Comparison of ENCODE assay signal across 30 mouse cellular contexts in genomic region chr9:43465129-43465528, GRCm38 (mm10).
DNase-seq lines count a peak whose midpoint lies in the region; ATAC-seq lines count a peak whose summit lies in the region.
"Had no signal": no experiment of that assay in that cellular context is flagged by ENCODE, and none has a peak within 500 bp of the region (broad histone marks: within the 10 kb centered on the region; RNA-seq: fewer than 3 reads in every experiment).

No protein-coding gene starts in this region.

- no peaks in the 10 kb centered on the region for H3K36me3 ChIP-seq in kidney, embryonic 16.5 days (ENCODE audit: insufficient read depth, low read length)
- H3K36me3 ChIP-seq in midbrain, embryonic 11.5 days (ENCODE audit: control insufficient read depth, insufficient read depth, low read length), result no peaks in the 10 kb centered on the region
- no peaks in the 10 kb centered on the region for H3K36me3 ChIP-seq in midbrain, embryonic 15.5 days (replicated peaks)
- H3K36me3 ChIP-seq: embryonic facial prominence, embryonic 10.5 days; embryonic facial prominence, embryonic 15.5 days; G1E; hindbrain, embryonic 12.5 days; intestine, embryonic 15.5 days; limb, embryonic 10.5 days; limb, embryonic 15.5 days; neural tube, embryonic 15.5 days; stomach, embryonic 15.5 days had no signal

- DNase-seq in kidney, adult 11 months, result peak; percentile 91
- DNase-seq in midbrain, embryonic 11.5 days (ENCODE audit: low spot score, missing footprints), result peak; percentile 59
- peak; percentile 21 to 56 for DNase-seq in kidney, postnatal 4 days
- no peak for DNase-seq in layer of hippocampus, adult 9-11 months
- DNase-seq in right cerebral cortex, adult 2 months (ENCODE audit: low spot score in 2 of 2), result no peak
- DNase-seq: adrenal gland, adult 8-10 months; cerebellum, adult 2 months; cerebellum, postnatal 25 days; gastrocnemius, adult 2 months; gastrocnemius, postnatal 36 days; heart, postnatal 36 days; midbrain, embryonic 14.5 days; retina, postnatal 1 day; right cerebral cortex, postnatal 25 days; thymus, postnatal 14 days had no signal

- no peaks in the 10 kb centered on the region for H3K9me3 ChIP-seq in kidney, embryonic 16.5 days (ENCODE audit: low read length)
- no peaks in the 10 kb centered on the region for H3K9me3 ChIP-seq in midbrain, embryonic 11.5 days (ENCODE audit: control insufficient read depth, low read length)
- no peaks in the 10 kb centered on the region for H3K9me3 ChIP-seq in midbrain, embryonic 15.5 days
- H3K9me3 ChIP-seq: embryonic facial prominence, embryonic 10.5 days; embryonic facial prominence, embryonic 15.5 days; hindbrain, embryonic 12.5 days; intestine, embryonic 15.5 days; limb, embryonic 10.5 days; limb, embryonic 15.5 days; neural tube, embryonic 15.5 days; stomach, embryonic 15.5 days had no signal

- no peaks in the 10 kb centered on the region for H3K4me1 ChIP-seq in kidney, embryonic 16.5 days (ENCODE audit: insufficient read depth, low read length)
- H3K4me1 ChIP-seq in midbrain, embryonic 11.5 days (ENCODE audit: control insufficient read depth, insufficient read depth, low read length), result no peaks in the 10 kb centered on the region
- H3K4me1 ChIP-seq in midbrain, embryonic 15.5 days, result peaks cover 21% of the 10 kb centered on the region
- H3K4me1 ChIP-seq: limb, embryonic 15.5 days; stomach, embryonic 15.5 days had no signal

- H3K27ac ChIP-seq in kidney, embryonic 16.5 days (ENCODE audit: low read length), result no peak overlapping the region
- H3K27ac ChIP-seq in midbrain, embryonic 11.5 days (ENCODE audit: low read depth, low read length), result no peak overlapping the region
- H3K27ac ChIP-seq in midbrain, embryonic 15.5 days, result no peak overlapping the region
- H3K27ac ChIP-seq: embryonic facial prominence, embryonic 10.5 days; embryonic facial prominence, embryonic 15.5 days; gastrocnemius, adult 2 months; hindbrain, embryonic 12.5 days; hindbrain, postnatal 0 days; intestine, embryonic 15.5 days; limb, embryonic 10.5 days; limb, embryonic 15.5 days; macrophage; neural tube, embryonic 15.5 days; stomach, embryonic 15.5 days had no signal

- 50% methylated on average over 2 of the region's 2 CpGs for WGBS in kidney, embryonic 16.5 days
- 39% methylated on average over 2 of the region's 2 CpGs for WGBS in midbrain, embryonic 11.5 days
- 34% methylated on average over 2 of the region's 2 CpGs for whole genome bisulfite sequencing in midbrain, embryonic 15.5 days

- ATAC-seq in kidney, embryonic 16.5 days (ENCODE audit: low FRiP score, low TSS enrichment), result no peak
- ATAC-seq in midbrain, embryonic 11.5 days (ENCODE audit: low FRiP score), result no peak
- ATAC-seq in midbrain, embryonic 15.5 days (replicated peaks), result no peak
- ATAC-seq: forebrain, embryonic 14.5 days; hindbrain, postnatal 0 days; intestine, embryonic 15.5 days had no signal

- no peak overlapping the region for H3K9ac ChIP-seq in kidney, embryonic 16.5 days (replicated peaks; ENCODE audit: low read length)
- H3K9ac ChIP-seq in midbrain, embryonic 11.5 days (ENCODE audit: low read length), result no peak overlapping the region
- no peak overlapping the region for H3K9ac ChIP-seq in midbrain, embryonic 15.5 days
- H3K9ac ChIP-seq: embryonic facial prominence, embryonic 15.5 days; hindbrain, embryonic 12.5 days; intestine, embryonic 15.5 days; limb, embryonic 15.5 days; stomach, embryonic 15.5 days had no signal

- no peak overlapping the region for H3K4me2 ChIP-seq in kidney, embryonic 16.5 days (replicated peaks; ENCODE audit: low read depth, low read length)
- H3K4me2 ChIP-seq in midbrain, embryonic 11.5 days, result no peak overlapping the region
- H3K4me2 ChIP-seq in midbrain, embryonic 15.5 days, result no peak overlapping the region
- H3K4me2 ChIP-seq: embryonic facial prominence, embryonic 15.5 days; heart, embryonic 11.5 days; hindbrain, embryonic 12.5 days; intestine, embryonic 15.5 days; limb, embryonic 15.5 days; neural tube, embryonic 15.5 days; stomach, embryonic 15.5 days had no signal

- no peaks in the 10 kb centered on the region for H3K27me3 ChIP-seq in kidney, embryonic 16.5 days (ENCODE audit: insufficient read depth, low read length)
- no peaks in the 10 kb centered on the region for H3K27me3 ChIP-seq in midbrain, embryonic 11.5 days (ENCODE audit: control insufficient read depth, insufficient read depth, low read length)
- H3K27me3 ChIP-seq in midbrain, embryonic 15.5 days (replicated peaks), result no peaks in the 10 kb centered on the region
- H3K27me3 ChIP-seq: embryonic facial prominence, embryonic 15.5 days; intestine, embryonic 15.5 days; limb, embryonic 15.5 days; neural tube, embryonic 15.5 days; stomach, embryonic 15.5 days had no signal

- no peak overlapping the region for H3K4me3 ChIP-seq in kidney, embryonic 16.5 days (ENCODE audit: low read length)
- no peak overlapping the region for H3K4me3 ChIP-seq in midbrain, embryonic 11.5 days (ENCODE audit: low read depth, low read length)
- no peak overlapping the region for H3K4me3 ChIP-seq in midbrain, embryonic 15.5 days
- H3K4me3 ChIP-seq: embryonic facial prominence, embryonic 10.5 days; embryonic facial prominence, embryonic 15.5 days; gastrocnemius, adult 2 months; hindbrain, embryonic 12.5 days; intestine, embryonic 15.5 days; limb, embryonic 10.5 days; limb, embryonic 15.5 days; neural tube, embryonic 15.5 days; stomach, embryonic 15.5 days had no signal

Comparison
In these comparisons a context has a peak if more than half of its experiments do, and no peak if none do; other contexts are left out.
1. DNase-seq: peak in kidney, adult 11 months (single experiment), midbrain, embryonic 11.5 days (single experiment) and kidney, postnatal 4 days (2 of 2); none in layer of hippocampus, adult 9-11 months (single experiment) and right cerebral cortex, adult 2 months (0 of 2).